Mouse (Mus musculus): Measurements from ENCODE around the gene Lsm14b.

DNA sequence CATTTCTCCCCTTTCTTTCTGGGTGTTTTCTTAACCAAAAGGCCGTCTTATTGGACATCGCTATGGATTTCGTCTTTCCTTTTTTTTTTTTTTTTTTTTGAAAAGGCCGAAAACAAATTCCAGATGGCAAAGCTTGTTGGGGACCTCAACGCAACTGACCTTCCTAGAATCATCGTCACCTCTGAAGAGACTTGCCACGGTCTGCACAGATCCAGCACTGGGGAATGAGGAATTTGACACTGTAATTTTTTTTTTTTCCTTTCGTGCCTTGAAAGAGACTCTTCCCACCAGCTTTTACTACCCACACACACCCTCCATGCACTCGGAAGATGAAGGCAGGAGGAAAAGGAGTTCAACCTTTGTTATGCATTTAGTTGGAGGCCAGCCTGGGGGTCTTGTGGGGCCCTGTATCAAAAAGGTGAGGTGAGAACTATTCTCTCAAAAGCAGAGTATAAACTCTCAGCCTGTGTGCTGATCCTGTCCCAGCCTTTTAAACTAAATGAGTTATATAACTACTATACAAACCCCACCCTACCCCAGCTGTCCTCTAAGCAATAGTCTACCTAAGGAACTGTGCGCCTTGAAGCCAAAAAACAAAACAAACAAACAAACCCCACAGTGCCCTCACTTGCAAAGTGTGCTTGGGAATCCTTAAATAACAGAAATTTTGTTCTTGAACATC is 47.3 kb upstream of the Lsm14b start:
- TF ChIP-seq CTCF (IDR thresholded peaks at IDR 0.05; ENCODE audit: low read depth) (no peak), EP300 (IDR thresholded peaks at IDR 0.05; ENCODE audit: low read depth) (no peak)

Measured in liver, postnatal 0 days (tissue).